Mouse (Mus musculus) heart, embryonic 15.5 days (tissue): Measurements from ENCODE around the gene Mta2. TPM values are rescaled to one million over a fixed set of nuclear protein-coding genes. Genes with fewer than 3 reads are reported as not detected.
"Not testable (repeated sequence)": the region's sequence is repeated elsewhere in the genome, so short reads cannot be mapped to it uniquely, and the experiment has no call there.

Experiments
- ATAC-seq: fragments of 200-750 bp; cut with Nextera tagmentation; replicated peaks from 2 replicates; pipeline ENCODE4 v1.8.0; 2017; ENCODE audit warnings: low read depth, moderate TSS enrichment; ENCODE audit not compliant: insufficient number of reproducible peaks, insufficient read depth, low FRiP score
- H3K27ac ChIP-seq: fragments of 300-500 bp; sonication (generic); 2 replicates; pipeline ENCODE4 v1.5.1; 2015; ENCODE audit warnings: mild to moderate bottlenecking, inconsistent platforms
- H3K27me3 ChIP-seq: fragments of 300-500 bp; sonication (generic); 2 replicates; pipeline ENCODE4 v1.6.1; 2015; ENCODE audit warnings: inconsistent platforms
- H3K36me3 ChIP-seq: fragments of 300-500 bp; sonication (generic); 2 replicates; pipeline ENCODE4 v1.6.1; 2015; ENCODE audit warnings: mild to moderate bottlenecking, inconsistent platforms
- H3K4me1 ChIP-seq: fragments of 300-500 bp; sonication (generic); replicated peaks from 2 replicates; pipeline ENCODE4 v1.6.1; 2015; ENCODE audit warnings: inconsistent platforms
- H3K4me2 ChIP-seq: fragments of 300-500 bp; sonication (generic); 2 replicates; pipeline ENCODE4 v1.6.1; 2015; ENCODE audit warnings: inconsistent platforms, mild to moderate bottlenecking, moderate library complexity
- H3K4me3 ChIP-seq: fragments of 300-500 bp; sonication (generic); 2 replicates; pipeline ENCODE4 v1.5.1; 2015; ENCODE audit warnings: mild to moderate bottlenecking, inconsistent platforms
- H3K9ac ChIP-seq: fragments of 300-500 bp; sonication (generic); 2 replicates; pipeline ENCODE4 v1.6.1; 2015; ENCODE audit warnings: mild to moderate bottlenecking, inconsistent platforms
- H3K9me3 ChIP-seq: fragments of 300-500 bp; sonication (generic); replicated peaks from 2 replicates; pipeline ENCODE4 v1.6.1; 2016; ENCODE audit warnings: inconsistent platforms
- WGBS: fragments of 180-500 bp; shearing (Covaris S2); methylation state at CpG from one replicate; pipeline ENCODE4 v1.1.7; 2015; ENCODE audit warnings: mixed read lengths; 5-methylcytosine and 5-hydroxymethylcytosine counted together
- polyA plus RNA-seq: library from polyadenylated mRNA; unstranded; fragments of >200 nt; fragmentation: Nextera tagmentation; extraction: Ambion mirVana; gene quantifications from 2 replicates; pipeline ENCODE4 v1.2.1, GENCODE M21; 2015

Mta2 gene
- polyA plus RNA-seq, 1 experiment from 2014 or later: 74.2 TPM

DNA sequence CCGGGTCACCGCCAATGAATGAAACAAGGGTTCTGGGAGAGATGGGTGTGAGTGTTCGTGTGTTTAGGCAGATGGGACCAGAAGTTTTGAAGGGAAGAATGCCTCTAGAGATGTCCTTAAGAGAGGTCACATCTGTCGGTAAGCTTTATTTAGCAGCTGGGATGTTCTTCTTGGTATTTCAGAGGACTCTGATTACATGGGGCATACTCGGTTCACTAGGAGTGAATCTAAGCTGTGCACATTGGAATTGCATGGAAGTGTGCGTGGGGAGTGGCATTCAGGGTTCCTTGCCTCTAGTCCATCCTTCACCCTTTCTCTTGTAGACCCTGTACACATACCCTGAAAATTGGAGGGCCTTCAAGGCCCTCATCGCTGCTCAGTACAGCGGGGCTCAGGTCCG, 26.2 kb downstream of the Mta2 start:
- Histone ChIP-seq H3K27ac (peak overlapping the region; percentile 82), H3K36me3 (peaks cover 63% of the 10 kb centered on the region), H3K4me2 (peak overlapping the region; percentile 73), H3K4me1 (peaks cover 24% of the 10 kb centered on the region), H3K9ac (peak overlapping the region; percentile 73), H3K9me3 (no peaks in the 10 kb centered on the region), H3K27me3 (no peaks in the 10 kb centered on the region), H3K4me3 (peak overlapping the region; percentile 80)
- ATAC-seq: no peak
- WGBS: under 1% methylated on average over 9 of the region's 9 CpGs

GRCm38 (mm10) chr19:8972491-8972890, 30.8 kb downstream of the Mta2 start:
- H3K9me3 ChIP-seq, H3K27ac ChIP-seq, H3K4me2 ChIP-seq, H3K27me3 ChIP-seq, H3K9ac ChIP-seq, H3K4me3 ChIP-seq, ATAC-seq: not testable (repeated sequence)
- H3K4me1 ChIP-seq: peaks cover 22% of the 10 kb centered on the region
- whole genome bisulfite sequencing: 87% methylated on average over 8 of the region's 8 CpGs
- H3K36me3 ChIP-seq: peaks cover 87% of the 10 kb centered on the region

- Histone ChIP-seq H3K9me3 (no peaks in the 10 kb centered on the region), H3K27ac (no peak overlapping the region), H3K4me1 (0 out of 2 replicates have a peak, but pooled peaks cover 7% of the 10 kb centered on the region), H3K27me3 (no peaks in the 10 kb centered on the region), H3K4me2 (no peak overlapping the region), H3K4me3 (no peak overlapping the region), H3K9ac (no peak overlapping the region), H3K36me3 (peaks cover 96% of the 10 kb centered on the region)
- no peak for ATAC-seq
- 91% methylated on average over 1 of the region's 1 CpGs for WGBS
Measured at GRCm38 (mm10) chr19:8974638-8975037, 33.0 kb downstream of the Mta2 start.

DNA sequence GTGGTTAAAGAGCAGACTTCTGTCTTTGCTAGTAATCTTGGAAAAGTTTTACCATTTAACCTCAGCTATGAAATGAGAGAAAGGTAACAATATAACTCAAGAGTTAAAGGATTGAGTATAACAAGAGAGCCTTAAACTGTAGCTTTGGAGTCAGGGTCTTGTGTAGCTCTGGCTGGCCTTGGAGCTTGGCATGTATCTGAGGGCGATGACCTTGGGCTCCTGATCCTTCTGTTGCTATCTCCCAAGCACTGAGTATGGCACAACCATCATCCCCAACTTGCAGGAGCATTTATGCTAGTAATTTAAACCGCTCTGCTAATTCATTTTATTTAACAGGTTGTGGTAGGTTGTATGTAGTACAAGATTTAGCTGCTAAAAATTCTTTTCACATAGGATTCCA, 33.8 kb downstream of the Mta2 start:
- H3K9ac ChIP-seq: no peak overlapping the region
- H3K4me2 ChIP-seq: no peak overlapping the region

GRCm38 (mm10) chr19:8976535-8976934, 34.9 kb downstream of the Mta2 start:
- Histone ChIP-seq H3K9ac (no peak overlapping the region), H3K4me3 (no peak overlapping the region), H3K4me1 (peaks cover 20% of the 10 kb centered on the region), H3K27me3 (no peaks in the 10 kb centered on the region), H3K4me2 (no peak overlapping the region), H3K9me3 (no peaks in the 10 kb centered on the region), H3K36me3 (peaks cover 87% of the 10 kb centered on the region), H3K27ac (peak overlapping the region; percentile 11; the same call in 1 of the 2 replicates)
- peak; percentile 76; the same call in 1 of the 2 replicates for ATAC-seq
- 33% methylated on average over 3 of the region's 3 CpGs for WGBS

More for the DNA sequence above, 33.8 kb downstream of the Mta2 start:
- Histone ChIP-seq H3K9me3 (no peaks in the 10 kb centered on the region), H3K4me3 (no peak overlapping the region), H3K4me1 (peaks cover 10% of the 10 kb centered on the region), H3K36me3 (peaks cover 96% of the 10 kb centered on the region), H3K27ac (no peak overlapping the region), H3K27me3 (no peaks in the 10 kb centered on the region)
- no peak for ATAC-seq
- WGBS: 84% methylated on average over 2 of the region's 2 CpGs

GRCm38 (mm10) chr19:8980771-8981170, 39.1 kb downstream of the Mta2 start:
- no peak for ATAC-seq
- Histone ChIP-seq H3K36me3 (peaks cover 46% of the 10 kb centered on the region), H3K4me2 (no peak overlapping the region), H3K27ac (peak overlapping the region; percentile 31; the same call in 1 of the 2 replicates), H3K4me3 (no peak overlapping the region), H3K4me1 (peaks cover 62% of the 10 kb centered on the region), H3K9ac (no peak overlapping the region), H3K9me3 (no peaks in the 10 kb centered on the region), H3K27me3 (no peaks in the 10 kb centered on the region)
- 50% methylated on average over 5 of the region's 5 CpGs for WGBS

DNA sequence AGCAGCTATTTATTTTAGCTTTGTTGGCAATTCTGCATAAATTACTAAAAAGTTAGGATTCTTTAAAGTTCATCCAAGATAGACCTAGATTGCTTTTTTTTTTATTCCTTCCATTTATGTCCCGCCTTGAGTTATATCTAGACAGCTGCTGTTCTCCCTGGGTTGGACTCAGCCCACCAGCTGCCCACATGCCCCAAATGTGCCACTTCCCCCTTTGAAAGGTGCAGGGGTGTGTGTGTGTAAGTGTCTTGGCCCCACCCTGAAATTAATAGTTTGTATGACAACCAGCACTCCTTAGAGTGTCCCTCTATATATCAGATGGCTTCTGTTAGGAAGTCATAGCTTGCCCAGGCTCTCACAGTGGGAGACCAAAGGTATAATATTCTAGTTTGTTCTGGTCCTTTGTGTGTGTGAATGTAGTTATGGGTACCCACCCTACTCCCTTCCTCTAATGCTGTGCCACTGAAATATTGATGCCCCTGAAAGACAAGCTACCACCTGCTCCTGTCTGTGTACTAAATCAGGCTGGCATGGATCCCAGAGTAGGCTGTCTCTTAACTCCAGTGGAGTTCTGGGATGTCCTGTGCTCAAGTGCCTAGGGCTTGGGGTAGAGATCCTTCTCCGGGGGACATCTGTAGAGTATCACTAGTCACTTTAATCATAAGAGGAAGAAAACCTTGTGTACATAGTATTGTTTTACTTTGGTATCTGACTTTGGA, 39.9 kb downstream of the Mta2 start:
- Histone ChIP-seq H3K9ac (no peak overlapping the region), H3K4me3 (no peak overlapping the region), H3K27ac (peak overlapping the region; percentile 31), H3K4me1 (peaks cover 59% of the 10 kb centered on the region), H3K4me2 (no peak overlapping the region), H3K36me3 (peaks cover 38% of the 10 kb centered on the region), H3K27me3 (no peaks in the 10 kb centered on the region), H3K9me3 (no peaks in the 10 kb centered on the region)
- WGBS: 54% methylated on average over 2 of the region's 2 CpGs
- ATAC-seq: no peak

- Histone ChIP-seq H3K27ac (peak overlapping the region; percentile 55), H3K4me3 (no peak overlapping the region), H3K4me1 (peaks cover 64% of the 10 kb centered on the region), H3K9me3 (no peaks in the 10 kb centered on the region), H3K36me3 (peaks cover 29% of the 10 kb centered on the region), H3K9ac (peak overlapping the region; percentile 4; the same call in 1 of the 2 replicates), H3K27me3 (no peaks in the 10 kb centered on the region), H3K4me2 (no peak overlapping the region)
- ATAC-seq: no peak
- WGBS: 36% methylated on average over 5 of the region's 5 CpGs
Measured at GRCm38 (mm10) chr19:8982303-8983149, 40.9 kb downstream of the Mta2 start.

DNA sequence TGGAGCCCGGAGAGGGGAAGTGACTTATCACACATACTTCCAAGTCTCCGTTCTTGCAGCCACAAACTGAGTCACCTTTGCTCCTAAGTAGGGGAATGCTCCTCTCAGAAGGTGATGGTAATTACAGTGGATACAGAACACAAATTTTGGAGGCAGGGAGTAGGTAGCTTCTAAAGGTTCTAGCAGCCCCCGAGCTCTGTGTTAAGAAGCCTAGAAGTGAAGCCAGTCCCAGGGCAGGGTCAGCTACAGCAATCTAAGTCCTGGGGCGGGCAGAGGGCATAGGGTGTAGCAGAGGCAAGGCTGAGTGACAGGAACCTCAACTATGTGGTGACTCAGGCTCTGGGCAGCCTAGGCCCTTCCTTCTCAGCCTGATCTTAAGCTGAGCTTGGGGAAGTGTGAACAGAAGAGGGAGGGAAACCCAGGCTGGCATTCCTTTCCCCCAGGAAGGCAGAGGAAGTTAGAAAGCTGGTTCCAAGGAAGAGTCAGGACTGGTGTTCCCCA, 41.5 kb downstream of the Mta2 start:
- Histone ChIP-seq H3K4me3 (no peak overlapping the region), H3K9me3 (no peaks in the 10 kb centered on the region), H3K27ac (peak overlapping the region; percentile 55), H3K36me3 (peaks cover 23% of the 10 kb centered on the region), H3K4me1 (peaks cover 71% of the 10 kb centered on the region), H3K4me2 (no peak overlapping the region), H3K27me3 (no peaks in the 10 kb centered on the region), H3K9ac (0 out of 2 replicates have a peak overlapping the region, but pooled peaks have one; percentile 4)
- WGBS: 8% methylated on average over 4 of the region's 4 CpGs
- no peak for ATAC-seq

GRCm38 (mm10) chr19:8984255-8984868, 42.7 kb downstream of the Mta2 start:
- H3K36me3 ChIP-seq: peaks cover 12% of the 10 kb centered on the region
- WGBS: 19% methylated on average over 7 of the region's 7 CpGs
- H3K4me2 ChIP-seq: no peak overlapping the region
- no peak for ATAC-seq
- H3K4me3 ChIP-seq: no peak overlapping the region
- no peaks in the 10 kb centered on the region for H3K9me3 ChIP-seq
- no peaks in the 10 kb centered on the region for H3K27me3 ChIP-seq
- peak overlapping the region; percentile 55 for H3K27ac ChIP-seq
- peaks cover 78% of the 10 kb centered on the region for H3K4me1 ChIP-seq
- no peak overlapping the region for H3K9ac ChIP-seq

- Histone ChIP-seq H3K27me3 (no peaks in the 10 kb centered on the region), H3K4me2 (no peak overlapping the region), H3K36me3 (no peaks in the 10 kb centered on the region), H3K4me1 (peaks cover 73% of the 10 kb centered on the region), H3K9ac (no peak overlapping the region), H3K4me3 (no peak overlapping the region), H3K9me3 (no peaks in the 10 kb centered on the region), H3K27ac (no peak overlapping the region)
- no peak for ATAC-seq
- WGBS: 40% methylated on average over 5 of the region's 5 CpGs
Measured at GRCm38 (mm10) chr19:8985891-8986290, 44.2 kb downstream of the Mta2 start.
